Mouse (Mus musculus): ENCODE data around the gene Olfr1371.

DNA sequence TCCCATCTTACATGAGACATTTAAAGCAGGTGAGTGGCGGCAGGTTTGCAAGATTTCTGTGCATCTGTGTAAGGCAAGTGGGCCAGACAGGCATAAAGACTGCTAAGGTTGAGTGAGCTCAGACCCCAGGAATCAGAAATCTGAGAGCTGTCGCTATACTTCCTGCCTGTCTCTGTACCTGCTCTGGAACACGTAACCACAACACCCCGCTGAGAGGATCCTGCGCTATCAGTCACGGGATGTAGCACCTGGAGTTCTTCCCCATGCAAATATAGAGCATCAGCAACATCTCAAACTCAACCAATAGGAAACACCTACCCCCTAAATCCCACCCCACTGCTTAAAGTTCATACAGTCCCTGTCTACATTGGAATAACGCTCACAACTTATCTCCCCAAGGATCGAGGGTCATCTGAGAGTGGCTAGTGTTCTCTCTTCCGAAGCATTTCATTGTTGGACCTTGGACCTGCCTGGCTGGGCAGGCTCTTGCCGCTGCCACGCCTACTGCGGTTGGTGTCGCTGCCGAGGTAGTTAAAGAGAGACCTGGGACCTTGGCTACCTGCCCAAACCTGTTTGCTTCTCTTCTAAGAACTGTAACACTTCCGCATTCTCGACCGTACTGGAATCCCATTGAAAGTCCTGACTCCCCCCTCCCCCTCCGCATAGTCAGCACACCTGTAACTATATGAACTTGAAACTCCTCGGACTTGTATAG, 10.3 kb upstream of the Olfr1371 start:
- TF ChIP-seq CTCF (IDR thresholded peaks at IDR 0.05; ENCODE audit: extremely low read depth, insufficient read length, insufficient replicate concordance, low read depth, low read length) = no peak
- no peak for TF ChIP-seq POLR2A (IDR thresholded peaks at IDR 0.05; ENCODE audit: low read depth, low read length)
